Mouse (Mus musculus): ENCODE measurements around the gene Lrrc25.

GRCm38 (mm10) chr8:70655469-70655868, 39.5 kb downstream of the Lrrc25 start:
- TF ChIP-seq CTCF (IDR thresholded peaks at IDR 0.05; ENCODE audit: low read depth, low read length) (no peak), POLR2A (IDR thresholded peaks at IDR 0.05; ENCODE audit: extremely low read depth, insufficient read depth, low read length) (no peak)

All from liver, adult 2 months (tissue).